Mouse (Mus musculus): ENCODE results near the gene Ncoa3. TPM values are rescaled to one million over a fixed set of nuclear protein-coding genes. Genes with fewer than 3 reads are reported as not detected.

Ncoa3 gene
- polyA plus RNA-seq, 2 experiments: 3.3 to 4.4 TPM

DNA sequence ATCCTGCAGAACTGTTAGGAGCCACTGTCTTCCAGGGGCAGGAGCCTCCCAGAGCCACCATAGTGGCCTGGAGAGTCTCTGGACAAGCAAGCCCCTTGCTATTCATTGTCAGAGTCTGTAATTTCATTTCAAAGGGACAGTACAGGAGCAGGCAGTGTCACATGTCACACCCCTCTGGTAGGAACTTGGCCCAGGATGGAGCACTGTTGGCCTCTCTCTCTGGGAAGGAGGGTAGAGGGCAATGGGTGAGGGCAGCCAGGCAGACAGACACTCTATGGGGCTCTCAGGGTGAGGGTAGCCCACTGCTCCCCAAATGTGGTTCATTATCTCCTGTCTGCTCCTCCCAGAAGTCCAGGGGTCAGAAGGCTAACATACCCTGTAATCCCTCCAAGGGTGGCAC is 99.2 kb downstream of the Ncoa3 start:
- 0 out of 4 replicates have a peak, but pooled peaks cover 0 to 2% of the 10 kb centered on the region in 2 experiments for H3K4me1 ChIP-seq (replicated peaks; ENCODE audit: control insufficient read depth in 2 of 2, insufficient read depth in 2 of 2, low read length in 1 of 2)

DNA sequence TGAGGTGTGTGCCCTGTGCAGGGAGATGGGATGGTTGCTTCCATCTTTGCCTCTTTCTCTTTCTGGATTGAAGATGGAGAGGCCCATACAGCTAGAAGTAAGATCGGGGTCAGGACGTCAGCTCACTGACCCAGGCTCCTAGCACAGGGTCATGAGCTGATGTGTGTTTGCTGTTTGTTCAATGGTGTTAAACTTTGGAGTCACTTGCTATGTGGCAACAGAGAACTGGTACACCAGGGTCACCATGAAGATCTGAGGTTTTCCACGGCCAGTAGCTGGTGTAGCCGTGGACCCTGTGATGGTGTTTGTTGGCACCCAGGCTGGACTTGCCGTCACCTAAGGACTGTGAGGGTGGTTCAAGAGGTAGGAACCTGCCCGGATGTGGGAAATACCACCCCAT is 100.0 kb downstream of the Ncoa3 start:
- Histone ChIP-seq H3K4me2 (ENCODE audit: low read depth) (no peak overlapping the region), H3K36me3 (replicated peaks; ENCODE audit: control insufficient read depth, insufficient read depth, low read depth) (no peaks in the 10 kb centered on the region), H3K4me3 (ENCODE audit: insufficient read depth in 1 of 2, low read depth in 2 of 2, low read length in 2 of 2) (no peak overlapping the region), H3K4me1 (replicated peaks; ENCODE audit: control insufficient read depth in 2 of 2, insufficient read depth in 2 of 2, low read length in 1 of 2) (0 out of 4 replicates have a peak, but pooled peaks cover 0 to 2% of the 10 kb centered on the region in 2 experiments), H3K9me3 (ENCODE audit: control insufficient read depth, low read length) (no peaks in the 10 kb centered on the region), H3K27ac (no peak overlapping the region), H3K27me3 (ENCODE audit: control insufficient read depth, insufficient read depth, low read length) (no peaks in the 10 kb centered on the region), H3K9ac (replicated peaks) (no peak overlapping the region)
- ATAC-seq (ENCODE audit: insufficient read depth) (no peak), DNase-seq (ENCODE audit: low read depth in 3 of 3, low spot score in 3 of 3) (no peak)
- TF ChIP-seq CTCF (IDR thresholded peaks at IDR 0.05; ENCODE audit: low read depth) (no peak), EP300 (IDR thresholded peaks at IDR 0.05; ENCODE audit: low read depth) (no peak)
- WGBS (ENCODE audit: insufficient replicate concordance): 66% methylated on average over 6 of the region's 6 CpGs

More for the DNA sequence above, 99.2 kb downstream of the Ncoa3 start:
- H3K9ac ChIP-seq (replicated peaks): no peak overlapping the region
- no peaks in the 10 kb centered on the region for H3K9me3 ChIP-seq (ENCODE audit: control insufficient read depth, low read length)
- TF ChIP-seq EP300 (IDR thresholded peaks at IDR 0.05; ENCODE audit: low read depth) (no peak), CTCF (IDR thresholded peaks at IDR 0.05; ENCODE audit: low read depth) (no peak)
- no peak overlapping the region for H3K4me3 ChIP-seq (ENCODE audit: insufficient read depth in 1 of 2, low read depth in 2 of 2, low read length in 2 of 2)
- H3K27ac ChIP-seq: no peak overlapping the region
- H3K4me2 ChIP-seq (ENCODE audit: low read depth): no peak overlapping the region
- DNase-seq (ENCODE audit: low read depth in 3 of 3, low spot score in 3 of 3) (no peak), ATAC-seq (ENCODE audit: insufficient read depth) (no peak)
- no peaks in the 10 kb centered on the region for H3K36me3 ChIP-seq (replicated peaks; ENCODE audit: control insufficient read depth, insufficient read depth, low read depth)
- H3K27me3 ChIP-seq (ENCODE audit: control insufficient read depth, insufficient read depth, low read length): no peaks in the 10 kb centered on the region

DNA sequence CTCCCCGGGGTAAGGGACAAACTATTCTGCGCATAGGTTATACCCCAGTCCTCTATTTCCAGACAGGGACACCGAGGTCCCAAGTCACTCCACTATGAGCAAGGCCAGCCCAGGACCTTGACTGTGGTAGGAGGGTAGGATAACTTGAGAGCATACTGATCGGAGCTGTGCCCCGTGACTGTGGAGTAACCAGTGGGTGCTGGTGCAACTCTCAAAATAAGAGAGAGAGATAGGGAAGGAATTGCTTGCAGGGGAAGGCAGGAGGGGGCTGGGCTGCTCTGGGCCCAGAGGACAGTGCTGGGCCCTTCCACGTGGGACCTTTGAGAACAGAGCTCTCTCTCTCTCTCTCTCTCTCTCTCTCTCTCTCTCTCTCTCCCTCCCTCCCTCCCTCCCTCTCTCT is 103.9 kb downstream of the Ncoa3 start:
- Histone ChIP-seq H3K9me3 (ENCODE audit: control insufficient read depth, low read length) (no peaks in the 10 kb centered on the region), H3K27ac (no peak overlapping the region), H3K4me1 (replicated peaks; ENCODE audit: control insufficient read depth in 2 of 2, insufficient read depth in 2 of 2, low read length in 1 of 2) (0 out of 4 replicates have a peak, but pooled peaks cover 0 to 2% of the 10 kb centered on the region in 2 experiments)

DNA sequence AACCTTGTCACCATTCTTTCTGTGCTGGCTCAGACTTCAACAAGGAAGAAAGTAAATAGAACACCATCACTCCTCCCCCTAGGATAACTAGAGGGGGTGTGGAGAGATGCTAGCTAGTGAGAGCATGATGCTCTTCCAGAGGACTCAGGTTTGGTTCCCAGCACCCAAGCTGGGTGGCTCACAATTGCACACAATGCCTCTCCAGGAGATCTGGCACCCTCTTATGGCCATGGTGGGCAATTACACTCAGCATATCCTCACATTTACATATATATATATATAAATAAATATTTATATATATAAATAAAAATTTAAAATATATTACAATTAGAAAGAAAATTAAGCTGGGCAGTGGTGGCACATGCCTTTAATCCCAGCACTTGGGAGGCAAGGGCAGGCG is 104.4 kb downstream of the Ncoa3 start:
- H3K4me3 ChIP-seq (ENCODE audit: insufficient read depth in 1 of 2, low read depth in 2 of 2, low read length in 2 of 2): no peak overlapping the region
- no peaks in the 10 kb centered on the region for H3K36me3 ChIP-seq (replicated peaks; ENCODE audit: control insufficient read depth, insufficient read depth, low read depth)
- DNase-seq (ENCODE audit: low read depth in 3 of 3, low spot score in 3 of 3) (no peak), ATAC-seq (ENCODE audit: insufficient read depth) (no peak)
- no peak overlapping the region for H3K9ac ChIP-seq (replicated peaks)
- H3K9me3 ChIP-seq (ENCODE audit: control insufficient read depth, low read length): no peaks in the 10 kb centered on the region
- no peaks in the 10 kb centered on the region for H3K27me3 ChIP-seq (ENCODE audit: control insufficient read depth, insufficient read depth, low read length)
- H3K27ac ChIP-seq: no peak overlapping the region
- H3K4me1 ChIP-seq (replicated peaks; ENCODE audit: control insufficient read depth in 2 of 2, insufficient read depth in 2 of 2, low read length in 1 of 2): 0 out of 4 replicates have a peak, but pooled peaks cover 0 to 2% of the 10 kb centered on the region in 2 experiments
- no peak overlapping the region for H3K4me2 ChIP-seq (ENCODE audit: low read depth)
- WGBS (ENCODE audit: insufficient replicate concordance): 62% methylated on average over 1 of the region's 1 CpGs
- TF ChIP-seq CTCF (IDR thresholded peaks at IDR 0.05; ENCODE audit: low read depth) (peak; percentile 33), EP300 (IDR thresholded peaks at IDR 0.05; ENCODE audit: low read depth) (no peak)

More for the DNA sequence above, 103.9 kb downstream of the Ncoa3 start:
- DNase-seq (ENCODE audit: low read depth in 3 of 3, low spot score in 3 of 3) (no peak), ATAC-seq (ENCODE audit: insufficient read depth) (no peak)
- 70% methylated on average over 6 of the region's 6 CpGs for WGBS (ENCODE audit: insufficient replicate concordance)
- Histone ChIP-seq H3K4me2 (ENCODE audit: low read depth) (no peak overlapping the region), H3K36me3 (replicated peaks; ENCODE audit: control insufficient read depth, insufficient read depth, low read depth) (no peaks in the 10 kb centered on the region), H3K27me3 (ENCODE audit: control insufficient read depth, insufficient read depth, low read length) (no peaks in the 10 kb centered on the region), H3K4me3 (ENCODE audit: insufficient read depth in 1 of 2, low read depth in 2 of 2, low read length in 2 of 2) (no peak overlapping the region), H3K9ac (replicated peaks) (no peak overlapping the region)
- TF ChIP-seq EP300 (IDR thresholded peaks at IDR 0.05; ENCODE audit: low read depth) (no peak), CTCF (IDR thresholded peaks at IDR 0.05; ENCODE audit: low read depth) (no peak)

DNA sequence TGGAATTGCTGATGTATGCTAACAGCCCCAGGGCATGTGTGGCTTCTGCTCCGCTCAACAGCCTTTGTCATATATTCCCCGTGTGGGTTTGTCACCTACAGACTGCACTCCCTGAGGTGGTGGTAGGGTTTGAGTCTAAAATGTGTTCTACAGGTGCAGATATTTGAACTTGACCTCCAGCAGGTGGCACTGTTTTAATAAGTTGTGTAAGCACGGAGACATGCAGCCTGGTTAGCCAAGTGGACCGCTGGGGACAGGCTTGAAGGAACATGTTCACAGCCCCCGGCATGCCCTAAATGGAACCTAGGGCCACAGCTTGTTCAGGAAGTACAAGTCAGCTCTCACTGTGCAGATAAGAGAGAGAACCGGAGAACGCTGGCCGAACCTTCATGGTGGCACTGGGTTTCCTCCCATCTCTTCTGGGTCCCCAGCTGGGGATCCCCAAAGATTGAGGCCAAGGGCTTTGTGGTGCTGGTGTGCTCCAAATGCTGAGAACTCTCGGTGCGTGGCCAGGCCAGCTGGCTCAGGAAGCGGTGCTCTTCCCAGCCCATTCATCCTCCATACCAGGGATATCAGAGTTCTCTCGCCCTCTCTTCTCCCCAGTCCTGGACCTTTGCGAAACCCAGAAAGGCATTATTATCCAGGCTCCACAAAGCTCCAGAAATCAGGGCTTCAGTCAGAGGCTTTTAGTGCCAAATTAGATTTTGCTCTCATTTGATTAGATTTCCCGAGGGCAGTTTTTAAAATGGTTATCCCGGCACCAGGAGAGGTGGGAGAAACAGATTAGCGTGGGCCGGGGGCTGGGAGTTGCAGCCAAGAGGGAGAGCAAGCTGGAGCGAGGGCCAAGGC is 105.2 kb downstream of the Ncoa3 start:
- H3K36me3 ChIP-seq (replicated peaks; ENCODE audit: control insufficient read depth, insufficient read depth, low read depth): no peaks in the 10 kb centered on the region
- no peak overlapping the region for H3K4me3 ChIP-seq (ENCODE audit: insufficient read depth in 1 of 2, low read depth in 2 of 2, low read length in 2 of 2)
- no peak for ATAC-seq (ENCODE audit: insufficient read depth)
- no peaks in the 10 kb centered on the region for H3K9me3 ChIP-seq (ENCODE audit: control insufficient read depth, low read length)
- no peak overlapping the region for H3K27ac ChIP-seq
- WGBS (ENCODE audit: insufficient replicate concordance): 61% methylated on average over 18 of the region's 18 CpGs
- no peak for TF ChIP-seq EP300 (IDR thresholded peaks at IDR 0.05; ENCODE audit: low read depth)
- TF ChIP-seq CTCF (IDR thresholded peaks at IDR 0.05; ENCODE audit: low read depth): peak; percentile 53
- H3K27me3 ChIP-seq (ENCODE audit: control insufficient read depth, insufficient read depth, low read length): no peaks in the 10 kb centered on the region
- H3K9ac ChIP-seq (replicated peaks): no peak overlapping the region
- no peak overlapping the region for H3K4me2 ChIP-seq (ENCODE audit: low read depth)
- no peaks in the 10 kb centered on the region for H3K4me1 ChIP-seq (replicated peaks; ENCODE audit: control insufficient read depth in 2 of 2, insufficient read depth in 2 of 2, low read length in 1 of 2)
- peak in 1 of 3 experiments; percentile 24 for DNase-seq (ENCODE audit: low read depth in 3 of 3, low spot score in 3 of 3)

Measured in liver, embryonic 14.5 days (tissue).